Mouse (Mus musculus): ENCODE measurements around the gene Hpd. TPM values are rescaled to one million over a fixed set of nuclear protein-coding genes. Genes with fewer than 3 reads are reported as not detected.

Gene Hpd
- polyA plus RNA-seq, 1 experiment from 2014 or later: not detected

DNA sequence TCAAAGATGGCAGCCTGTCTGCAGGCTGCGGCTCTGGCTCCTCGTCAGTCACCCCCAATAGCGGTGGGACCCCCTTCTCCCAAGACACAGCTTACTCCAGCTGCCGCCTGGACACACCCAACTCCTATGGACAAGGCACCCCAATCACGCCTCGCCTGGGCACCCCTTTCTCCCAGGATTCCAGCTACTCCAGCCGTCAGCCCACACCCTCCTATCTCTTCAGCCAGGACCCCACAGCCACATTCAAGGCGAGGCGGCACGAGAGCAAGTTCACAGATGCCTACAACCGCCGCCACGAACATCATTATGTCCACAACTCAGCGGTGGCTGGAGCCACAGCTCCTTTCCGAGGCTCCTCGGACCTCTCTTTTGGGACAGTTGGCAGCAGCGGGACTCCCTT, 35.0 kb downstream of the Hpd start:
- Histone ChIP-seq H3K36me3 (ENCODE audit: control insufficient read depth, insufficient read depth, low read length) (peaks cover 29% of the 10 kb centered on the region), H3K27me3 (replicated peaks; ENCODE audit: control insufficient read depth, insufficient read depth, low read length) (no peaks in the 10 kb centered on the region), H3K27ac (ENCODE audit: low read depth, low read length) (no peak overlapping the region), H3K9ac (ENCODE audit: low read depth, low read length) (no peak overlapping the region; the same call in 1 of the 2 replicates), H3K4me2 (ENCODE audit: low read length) (no peak overlapping the region), H3K9me3 (ENCODE audit: control insufficient read depth, low read length) (no peaks in the 10 kb centered on the region), H3K4me1 (ENCODE audit: control insufficient read depth, insufficient read depth, low read depth, low read length) (peaks cover 59% of the 10 kb centered on the region), H3K4me3 (ENCODE audit: low read length) (no peak overlapping the region)
- ATAC-seq: no peak
- 79% methylated on average over 17 of the region's 17 CpGs for WGBS

DNA sequence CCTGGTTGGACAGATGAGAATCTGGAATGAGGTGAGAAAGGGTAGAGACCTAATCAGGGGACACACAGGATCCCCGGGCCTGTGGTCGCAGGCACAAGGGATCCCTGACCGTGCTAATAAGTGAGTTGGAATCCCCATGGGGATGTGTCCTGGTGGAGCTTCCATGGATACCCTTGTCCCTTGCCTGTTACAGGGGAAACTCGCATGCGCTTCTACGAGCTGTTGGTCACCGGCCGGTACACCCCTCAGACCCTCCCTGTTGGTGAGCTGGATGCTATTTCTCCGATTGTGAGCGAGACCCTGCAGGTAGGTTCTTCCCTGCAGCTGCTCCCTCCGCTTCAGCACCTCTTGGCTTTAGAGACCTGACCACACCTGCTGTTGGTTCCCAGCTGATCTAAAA, 36.2 kb downstream of the Hpd start:
- Histone ChIP-seq H3K9ac (ENCODE audit: low read depth, low read length) (no peak overlapping the region), H3K36me3 (ENCODE audit: control insufficient read depth, insufficient read depth, low read length) (peaks cover 21% of the 10 kb centered on the region), H3K27me3 (replicated peaks; ENCODE audit: control insufficient read depth, insufficient read depth, low read length) (no peaks in the 10 kb centered on the region), H3K4me1 (ENCODE audit: control insufficient read depth, insufficient read depth, low read depth, low read length) (peaks cover 56% of the 10 kb centered on the region), H3K4me3 (ENCODE audit: low read length) (no peak overlapping the region), H3K9me3 (ENCODE audit: control insufficient read depth, low read length) (no peaks in the 10 kb centered on the region), H3K27ac (ENCODE audit: low read depth, low read length) (no peak overlapping the region), H3K4me2 (ENCODE audit: low read length) (no peak overlapping the region)
- ATAC-seq: no peak
- WGBS: 85% methylated on average over 11 of the region's 11 CpGs

- Histone ChIP-seq H3K4me1 (ENCODE audit: control insufficient read depth, insufficient read depth, low read depth, low read length) (peaks cover 42% of the 10 kb centered on the region), H3K4me2 (ENCODE audit: low read length) (peak overlapping the region; percentile 96), H3K36me3 (ENCODE audit: control insufficient read depth, insufficient read depth, low read length) (peaks cover 20% of the 10 kb centered on the region), H3K27me3 (replicated peaks; ENCODE audit: control insufficient read depth, insufficient read depth, low read length) (no peaks in the 10 kb centered on the region), H3K9me3 (ENCODE audit: control insufficient read depth, low read length) (no peaks in the 10 kb centered on the region), H3K27ac (ENCODE audit: low read depth, low read length) (0 out of 2 replicates have a peak overlapping the region, but pooled peaks have one; percentile 21), H3K9ac (ENCODE audit: low read depth, low read length) (peak overlapping the region; percentile 100), H3K4me3 (ENCODE audit: low read length) (peak overlapping the region; percentile 91)
- ATAC-seq: no peak
- WGBS: 31% methylated on average over 20 of the region's 20 CpGs
Measured at GRCm38 (mm10) chr5:123144746-123145590, 37.6 kb downstream of the Hpd start.

- Histone ChIP-seq H3K36me3 (ENCODE audit: control insufficient read depth, insufficient read depth, low read length) (peaks cover 20% of the 10 kb centered on the region), H3K9ac (ENCODE audit: low read depth, low read length) (peak overlapping the region; percentile 100), H3K4me2 (ENCODE audit: low read length) (peak overlapping the region; percentile 96), H3K9me3 (ENCODE audit: control insufficient read depth, low read length) (no peaks in the 10 kb centered on the region), H3K27ac (ENCODE audit: low read depth, low read length) (peak overlapping the region; percentile 21; the same call in 1 of the 2 replicates), H3K4me1 (ENCODE audit: control insufficient read depth, insufficient read depth, low read depth, low read length) (peaks cover 34% of the 10 kb centered on the region), H3K27me3 (replicated peaks; ENCODE audit: control insufficient read depth, insufficient read depth, low read length) (no peaks in the 10 kb centered on the region), H3K4me3 (ENCODE audit: low read length) (peak overlapping the region; percentile 91)
- ATAC-seq: no peak
- WGBS: 4% methylated on average over 17 of the region's 17 CpGs
Measured at GRCm38 (mm10) chr5:123143971-123144745, 38.4 kb downstream of the Hpd start.

GRCm38 (mm10) chr5:123143251-123143970, 39.1 kb downstream of the Hpd start:
- H3K4me2 ChIP-seq (ENCODE audit: low read length): peak overlapping the region; percentile 96
- no peaks in the 10 kb centered on the region for H3K27me3 ChIP-seq (replicated peaks; ENCODE audit: control insufficient read depth, insufficient read depth, low read length)
- H3K4me1 ChIP-seq (ENCODE audit: control insufficient read depth, insufficient read depth, low read depth, low read length): peaks cover 27% of the 10 kb centered on the region
- 1% methylated on average over 21 of the region's 24 CpGs for WGBS
- H3K27ac ChIP-seq (ENCODE audit: low read depth, low read length): peak overlapping the region; percentile 99
- ATAC-seq: no peak
- H3K36me3 ChIP-seq (ENCODE audit: control insufficient read depth, insufficient read depth, low read length): peaks cover 18% of the 10 kb centered on the region
- H3K9ac ChIP-seq (ENCODE audit: low read depth, low read length): peak overlapping the region; percentile 100
- peak overlapping the region; percentile 91 for H3K4me3 ChIP-seq (ENCODE audit: low read length)
- no peaks in the 10 kb centered on the region for H3K9me3 ChIP-seq (ENCODE audit: control insufficient read depth, low read length)

- Histone ChIP-seq H3K36me3 (ENCODE audit: control insufficient read depth, insufficient read depth, low read length) (peaks cover 11% of the 10 kb centered on the region), H3K4me1 (ENCODE audit: control insufficient read depth, insufficient read depth, low read depth, low read length) (peaks cover 27% of the 10 kb centered on the region), H3K27me3 (replicated peaks; ENCODE audit: control insufficient read depth, insufficient read depth, low read length) (no peaks in the 10 kb centered on the region), H3K4me2 (ENCODE audit: low read length) (peak within 1 kb of the TSS; percentile 96), H3K27ac (ENCODE audit: low read depth, low read length) (peak within 1 kb of the TSS; percentile 99), H3K9ac (ENCODE audit: low read depth, low read length) (peak within 1 kb of the TSS; percentile 100), H3K9me3 (ENCODE audit: control insufficient read depth, low read length) (no peaks in the 10 kb centered on the region), H3K4me3 (ENCODE audit: low read length) (peak within 1 kb of the TSS; percentile 91)
- WGBS: under 1% methylated on average over 85 of the region's 103 CpGs
- ATAC-seq: peak; percentile 13
Measured at GRCm38 (mm10) chr5:123142161-123143157, 40.1 kb downstream of the Hpd start, which contains the start of gene Setd1b. Setd1b (plus strand) TSS chr5:123142193.

- peak overlapping the region; percentile 99 for H3K27ac ChIP-seq (ENCODE audit: low read depth, low read length)
- under 1% methylated on average over 36 of the region's 38 CpGs for whole genome bisulfite sequencing
- no peaks in the 10 kb centered on the region for H3K27me3 ChIP-seq (replicated peaks; ENCODE audit: control insufficient read depth, insufficient read depth, low read length)
- peak; percentile 21 for ATAC-seq
- H3K4me1 ChIP-seq (ENCODE audit: control insufficient read depth, insufficient read depth, low read depth, low read length): peaks cover 35% of the 10 kb centered on the region
- peak overlapping the region; percentile 96 for H3K4me2 ChIP-seq (ENCODE audit: low read length)
- peaks cover 4% of the 10 kb centered on the region for H3K36me3 ChIP-seq (ENCODE audit: control insufficient read depth, insufficient read depth, low read length)
- peak overlapping the region; percentile 100 for H3K9ac ChIP-seq (ENCODE audit: low read depth, low read length)
- no peaks in the 10 kb centered on the region for H3K9me3 ChIP-seq (ENCODE audit: control insufficient read depth, low read length)
- peak overlapping the region; percentile 91 for H3K4me3 ChIP-seq (ENCODE audit: low read length)
Measured at GRCm38 (mm10) chr5:123141555-123142160, 40.9 kb downstream of the Hpd start.
